8 mouse cellular contexts compared by ENCODE assay signal in genomic region chr4:42945952-42946351, GRCm38 (mm10). TPM values are rescaled to one million over a fixed set of nuclear protein-coding genes. Genes with fewer than 3 reads are reported as not detected.
A peak's percentile ranks its signal among the peaks of the same experiment; 100 is the strongest.
DNase-seq lines count a peak whose midpoint lies in the region; ATAC-seq and TF ChIP-seq lines count a peak whose summit lies in the region.

No protein-coding gene starts in this region.

- H3K4me3 ChIP-seq in gastrocnemius, adult 2 months: no peak overlapping the region
- no peak overlapping the region for H3K4me3 ChIP-seq in forebrain, embryonic 15.5 days
- no peak overlapping the region for H3K4me3 ChIP-seq in midbrain, embryonic 11.5 days (ENCODE audit: low read depth, low read length)

- no peaks in the 10 kb centered on the region for H3K9me3 ChIP-seq in forebrain, embryonic 15.5 days
- H3K9me3 ChIP-seq in midbrain, embryonic 11.5 days (ENCODE audit: control insufficient read depth, low read length): no peaks in the 10 kb centered on the region

- intact Hi-C loops in gastrocnemius, adult 2 months (cut with DNase I): loop anchor here (1.0 kb wide), 1 partner anchor 69 kb away; no protein-coding TSS in a partner anchor

- ATAC-seq in forebrain, embryonic 15.5 days (replicated peaks): no peak
- ATAC-seq in midbrain, embryonic 11.5 days (ENCODE audit: low FRiP score): no peak

- peak; percentile 59 for DNase-seq in gastrocnemius, adult 2 months
- DNase-seq in gastrocnemius, postnatal 25 days: no peak
- DNase-seq in CD4-positive helper T cell, adult 2 months (ENCODE audit: low read depth, low spot score): peak; percentile 54
- DNase-seq in c-Kit-positive CD71-positive TER-119-positive erythroid progenitor cells, embryonic 14.5 days (ENCODE audit: low spot score): peak; percentile 40
- DNase-seq in layer of hippocampus, postnatal 14 days (ENCODE audit: low spot score in 2 of 2): peak; percentile 72 to 82
- peak; percentile 95 for DNase-seq in midbrain, embryonic 11.5 days (ENCODE audit: low spot score, missing footprints)
- peak; percentile 45 for DNase-seq in thymus, postnatal 0 days (ENCODE audit: low spot score)

- H3K4me1 ChIP-seq in forebrain, embryonic 15.5 days: peaks cover 69% of the 10 kb centered on the region
- H3K4me1 ChIP-seq in midbrain, embryonic 11.5 days (ENCODE audit: control insufficient read depth, insufficient read depth, low read length): peaks cover 33% of the 10 kb centered on the region

- H3K27me3 ChIP-seq in forebrain, embryonic 15.5 days: no peaks in the 10 kb centered on the region
- no peaks in the 10 kb centered on the region for H3K27me3 ChIP-seq in midbrain, embryonic 11.5 days (ENCODE audit: control insufficient read depth, insufficient read depth, low read length)

- no peaks in the 10 kb centered on the region for H3K36me3 ChIP-seq in forebrain, embryonic 15.5 days
- H3K36me3 ChIP-seq in midbrain, embryonic 11.5 days (ENCODE audit: control insufficient read depth, insufficient read depth, low read length): no peaks in the 10 kb centered on the region

- 10% methylated on average over 5 of the region's 5 CpGs for WGBS in forebrain, embryonic 15.5 days
- 8% methylated on average over 5 of the region's 5 CpGs for WGBS in midbrain, embryonic 11.5 days

- TF ChIP-seq CTCF in gastrocnemius, adult 2 months (IDR thresholded peaks at IDR 0.05): peak; percentile 82

- H3K27ac ChIP-seq in gastrocnemius, adult 2 months: no peak overlapping the region
- H3K27ac ChIP-seq in forebrain, embryonic 15.5 days (replicated peaks): peak overlapping the region; percentile 98
- no peak overlapping the region for H3K27ac ChIP-seq in midbrain, embryonic 11.5 days (ENCODE audit: low read depth, low read length)

- H3K4me2 ChIP-seq in forebrain, embryonic 15.5 days (replicated peaks): peak overlapping the region; percentile 34; the same call in 1 of the 2 replicates
- H3K4me2 ChIP-seq in midbrain, embryonic 11.5 days: no peak overlapping the region

- no peak overlapping the region for H3K9ac ChIP-seq in forebrain, embryonic 15.5 days (replicated peaks)
- no peak overlapping the region; the same call in 1 of the 2 replicates for H3K9ac ChIP-seq in midbrain, embryonic 11.5 days (ENCODE audit: low read length)

RNA-seq across cellular contexts. Expression of gene Dnajb5, which starts 3.7 kb away (rescaled TPM):
- total RNA-seq in gastrocnemius, adult 2 months (2021): 100 to 1,000 TPM; 178 to 216 TPM
- total RNA-seq in gastrocnemius, postnatal 25 days (2021): 100 to 1,000 TPM; 143 to 183 TPM
- 49.3 and 55.1 TPM in 2 replicates for polyA plus RNA-seq in forebrain, embryonic 15.5 days (2015; fragmentation: Nextera tagmentation; extraction: Ambion mirVana)
- total RNA-seq in layer of hippocampus, postnatal 14 days (2021): 100 to 1,000 TPM; 213 to 218 TPM
- polyA plus RNA-seq in midbrain, embryonic 11.5 days (2014; fragmentation: Nextera tagmentation; extraction: Ambion mirVana): 17.6 and 22.3 TPM in 2 replicates
- polyA plus RNA-seq in thymus, postnatal 0 days (2015; fragmentation: Nextera tagmentation; extraction: Ambion mirVana): 2.8 and 3.3 TPM in 2 replicates

RNA-seq across cellular contexts. Expression of gene 1700022I11Rik, which starts 23.5 kb away (rescaled TPM):
- not detected for total RNA-seq in gastrocnemius, adult 2 months (2021)
- not detected for total RNA-seq in gastrocnemius, postnatal 25 days (2021)
- 0.41 TPM in 2 replicates for polyA plus RNA-seq in forebrain, embryonic 15.5 days (2015; fragmentation: Nextera tagmentation; extraction: Ambion mirVana)
- not detected for total RNA-seq in layer of hippocampus, postnatal 14 days (2021)
- polyA plus RNA-seq in midbrain, embryonic 11.5 days (2014; fragmentation: Nextera tagmentation; extraction: Ambion mirVana): 0.52 and 0.60 TPM in 2 replicates
- 0.38 and 0.40 TPM in 2 replicates for polyA plus RNA-seq in thymus, postnatal 0 days (2015; fragmentation: Nextera tagmentation; extraction: Ambion mirVana)

RNA-seq across cellular contexts. Expression of gene Phf24, which starts 29.5 kb away (rescaled TPM):
- 1 to 10 TPM in 1 of 2 experiments, under 1 TPM in 1; 0.41 to 1.3 TPM for total RNA-seq in gastrocnemius, adult 2 months (2021)
- 1 to 10 TPM in 1 of 2 experiments, under 1 TPM in 1; 0.64 to 1.5 TPM for total RNA-seq in gastrocnemius, postnatal 25 days (2021)
- 20.5 and 22.2 TPM in 2 replicates for polyA plus RNA-seq in forebrain, embryonic 15.5 days (2015; fragmentation: Nextera tagmentation; extraction: Ambion mirVana)
- 100 to 1,000 TPM; 121 to 134 TPM for total RNA-seq in layer of hippocampus, postnatal 14 days (2021)
- 2.2 and 2.9 TPM in 2 replicates for polyA plus RNA-seq in midbrain, embryonic 11.5 days (2014; fragmentation: Nextera tagmentation; extraction: Ambion mirVana)
- polyA plus RNA-seq in thymus, postnatal 0 days (2015; fragmentation: Nextera tagmentation; extraction: Ambion mirVana): 0.12 and 0.39 TPM in 2 replicates

RNA-seq across cellular contexts. Expression of gene Vcp, which starts 54.4 kb away (rescaled TPM):
- total RNA-seq in gastrocnemius, adult 2 months (2021): 100 to 1,000 TPM; 229 to 272 TPM
- 100 to 1,000 TPM; 219 to 236 TPM for total RNA-seq in gastrocnemius, postnatal 25 days (2021)
- polyA plus RNA-seq in forebrain, embryonic 15.5 days (2015; fragmentation: Nextera tagmentation; extraction: Ambion mirVana): 505 and 521 TPM in 2 replicates
- total RNA-seq in layer of hippocampus, postnatal 14 days (2021): 100 to 1,000 TPM; 214 to 228 TPM
- polyA plus RNA-seq in midbrain, embryonic 11.5 days (2014; fragmentation: Nextera tagmentation; extraction: Ambion mirVana): 635 and 667 TPM in 2 replicates
- 371 and 396 TPM in 2 replicates for polyA plus RNA-seq in thymus, postnatal 0 days (2015; fragmentation: Nextera tagmentation; extraction: Ambion mirVana)

Comparison
In these comparisons a context has a peak if more than half of its experiments do, and no peak if none do; other contexts are left out.
1. RNA of gene Phf24, which starts 29.5 kb away (total RNA-seq): 121 to 134 TPM in layer of hippocampus, postnatal 14 days; 0.64 to 1.5 TPM in gastrocnemius, postnatal 25 days and 0.41 to 1.3 TPM in gastrocnemius, adult 2 months; every median in the first group is over 10 times any median in the second.